In genomic region chr15:100112309-100112966, GRCm38 (mm10) we compare ENCODE assay signal across 15 mouse cellular contexts.
DNase-seq lines count a peak whose midpoint lies in the region; ATAC-seq and TF ChIP-seq lines count a peak whose summit lies in the region.
"Had no signal": no experiment of that assay in that cellular context is flagged by ENCODE, and none has a peak within 500 bp of the region (broad histone marks: within the 10 kb centered on the region; RNA-seq: fewer than 3 reads in every experiment).

No protein-coding gene starts in this region.

- no peak overlapping the region for H3K4me2 ChIP-seq in hindbrain, embryonic 16.5 days (ENCODE audit: low read length)
- no peak overlapping the region for H3K4me2 ChIP-seq in liver, embryonic 12.5 days
- H3K4me2 ChIP-seq in intestine, postnatal 0 days (replicated peaks; ENCODE audit: low read depth), result peak overlapping the region; percentile 54
- peak overlapping the region; percentile 17; the same call in 1 of the 2 replicates for H3K4me2 ChIP-seq in stomach, embryonic 15.5 days
- H3K4me2 ChIP-seq: limb, embryonic 15.5 days had no signal

- H3K9ac ChIP-seq in hindbrain, embryonic 16.5 days (ENCODE audit: low read depth, low read length), result no peak overlapping the region
- no peak overlapping the region for H3K9ac ChIP-seq in liver, embryonic 12.5 days
- H3K9ac ChIP-seq in intestine, postnatal 0 days (ENCODE audit: low read depth, low read length), result no peak overlapping the region
- H3K9ac ChIP-seq in stomach, embryonic 15.5 days, result no peak overlapping the region
- H3K9ac ChIP-seq: limb, embryonic 15.5 days had no signal

- no peak for TF ChIP-seq CTCF in intestine, postnatal 0 days (IDR thresholded peaks at IDR 0.05; ENCODE audit: low read depth)

- DNase-seq in hindbrain, embryonic 10.5 days (ENCODE audit: low spot score), result no peak
- DNase-seq in liver, result no peak
- DNase-seq in layer of hippocampus, postnatal 14 days (ENCODE audit: low spot score in 2 of 2), result no peak
- DNase-seq in cerebellum, adult 9-11 months, result no peak
- DNase-seq: adrenal gland, postnatal 25 days; cerebellum, postnatal 14 days; heart, postnatal 4 days; thymus, adult 18-20 months had no signal

- H3K27me3 ChIP-seq in hindbrain, embryonic 10.5 days (ENCODE audit: insufficient read depth, poor library complexity, severe bottlenecking), result no peaks in the 10 kb centered on the region
- no peaks in the 10 kb centered on the region for H3K27me3 ChIP-seq in hindbrain, embryonic 16.5 days (replicated peaks; ENCODE audit: control insufficient read depth, insufficient read depth, low read length)
- H3K27me3 ChIP-seq in liver, embryonic 12.5 days (replicated peaks), result no peaks in the 10 kb centered on the region
- H3K27me3 ChIP-seq in intestine, postnatal 0 days (replicated peaks; ENCODE audit: control insufficient read depth, insufficient read depth, low read length), result no peaks in the 10 kb centered on the region
- H3K27me3 ChIP-seq in stomach, embryonic 15.5 days (replicated peaks), result no peaks in the 10 kb centered on the region
- H3K27me3 ChIP-seq: limb, embryonic 15.5 days had no signal

- H3K9me3 ChIP-seq in hindbrain, embryonic 10.5 days, result no peaks in the 10 kb centered on the region
- no peaks in the 10 kb centered on the region for H3K9me3 ChIP-seq in hindbrain, embryonic 16.5 days (ENCODE audit: control insufficient read depth, low read length)
- H3K9me3 ChIP-seq in liver, embryonic 12.5 days (replicated peaks), result no peaks in the 10 kb centered on the region
- no peaks in the 10 kb centered on the region for H3K9me3 ChIP-seq in intestine, postnatal 0 days (ENCODE audit: control insufficient read depth)
- no peaks in the 10 kb centered on the region for H3K9me3 ChIP-seq in stomach, embryonic 15.5 days
- H3K9me3 ChIP-seq: embryonic facial prominence, embryonic 10.5 days; limb, embryonic 15.5 days had no signal

- H3K36me3 ChIP-seq in hindbrain, embryonic 10.5 days, result peaks cover 17% of the 10 kb centered on the region
- H3K36me3 ChIP-seq in hindbrain, embryonic 16.5 days (ENCODE audit: control insufficient read depth, insufficient read depth, low read length), result peaks cover 3% of the 10 kb centered on the region; the same call in 1 of the 2 replicates
- H3K36me3 ChIP-seq in liver, embryonic 12.5 days, result 0 out of 2 replicates have a peak, but pooled peaks cover 1% of the 10 kb centered on the region
- H3K36me3 ChIP-seq in intestine, postnatal 0 days (ENCODE audit: control insufficient read depth, insufficient read depth), result peaks cover 4% of the 10 kb centered on the region; the same call in 1 of the 2 replicates
- H3K36me3 ChIP-seq in stomach, embryonic 15.5 days, result no peaks in the 10 kb centered on the region

- 88% methylated on average over 9 of the region's 9 CpGs for WGBS in hindbrain, embryonic 10.5 days
- WGBS in hindbrain, embryonic 16.5 days, result 86% methylated on average over 9 of the region's 9 CpGs
- 67% methylated on average over 9 of the region's 9 CpGs for WGBS in liver, embryonic 12.5 days (ENCODE audit: insufficient replicate concordance)
- WGBS in intestine, postnatal 0 days, result 33% methylated on average over 9 of the region's 9 CpGs
- WGBS in stomach, embryonic 15.5 days, result 42% methylated on average over 9 of the region's 9 CpGs

- ATAC-seq in hindbrain, embryonic 16.5 days, result no peak
- no peak for ATAC-seq in liver, embryonic 12.5 days
- ATAC-seq in intestine, postnatal 0 days, result peak; percentile 92
- peak; percentile 79 for ATAC-seq in stomach, embryonic 15.5 days (ENCODE audit: insufficient read depth, low FRiP score, low read depth)

- H3K4me1 ChIP-seq in hindbrain, embryonic 10.5 days (replicated peaks), result peaks cover 33% of the 10 kb centered on the region
- H3K4me1 ChIP-seq in hindbrain, embryonic 16.5 days (ENCODE audit: control insufficient read depth, insufficient read depth, low read depth, low read length), result peaks cover 7% of the 10 kb centered on the region
- H3K4me1 ChIP-seq in liver, embryonic 12.5 days, result peaks cover 31% of the 10 kb centered on the region
- H3K4me1 ChIP-seq in intestine, postnatal 0 days (replicated peaks; ENCODE audit: control insufficient read depth, insufficient read depth, low read length), result peaks cover 22% of the 10 kb centered on the region
- peaks cover 16% of the 10 kb centered on the region for H3K4me1 ChIP-seq in stomach, embryonic 15.5 days

- H3K4me3 ChIP-seq in hindbrain, embryonic 10.5 days, result no peak overlapping the region
- H3K4me3 ChIP-seq in hindbrain, embryonic 16.5 days (ENCODE audit: low read length), result no peak overlapping the region
- H3K4me3 ChIP-seq in liver, embryonic 12.5 days, result no peak overlapping the region
- H3K4me3 ChIP-seq in intestine, postnatal 0 days (ENCODE audit: low read depth, low read length), result no peak overlapping the region
- no peak overlapping the region for H3K4me3 ChIP-seq in stomach, embryonic 15.5 days (replicated peaks)
- H3K4me3 ChIP-seq: embryonic facial prominence, embryonic 10.5 days; limb, embryonic 15.5 days had no signal

- H3K27ac ChIP-seq in hindbrain, embryonic 10.5 days, result peak overlapping the region; percentile 9; the same call in 1 of the 2 replicates
- no peak overlapping the region for H3K27ac ChIP-seq in hindbrain, embryonic 16.5 days (ENCODE audit: low read depth, low read length)
- peak overlapping the region; percentile 43 for H3K27ac ChIP-seq in liver, embryonic 12.5 days
- H3K27ac ChIP-seq in intestine, postnatal 0 days (ENCODE audit: low read depth, low read length), result peak overlapping the region; percentile 88
- H3K27ac ChIP-seq in stomach, embryonic 15.5 days, result peak overlapping the region; percentile 67
- H3K27ac ChIP-seq: embryonic facial prominence, embryonic 10.5 days; limb, embryonic 15.5 days; macrophage had no signal

Comparison
In these comparisons a context has a peak if more than half of its experiments do, and no peak if none do; other contexts are left out.
1. ATAC-seq: peak in intestine, postnatal 0 days (single experiment) and stomach, embryonic 15.5 days (single experiment); none in hindbrain, embryonic 16.5 days (single experiment) and liver, embryonic 12.5 days (single experiment).
2. H3K4me2 ChIP-seq: peak in intestine, postnatal 0 days (single experiment) and stomach, embryonic 15.5 days (single experiment); none in hindbrain, embryonic 16.5 days (single experiment) and liver, embryonic 12.5 days (single experiment).